Mouse (Mus musculus) ZHBTc4 (cell line): Measurements from ENCODE around the gene Cadm1.

ENCODE experiments used
- DNase-seq: peaks from one replicate; pipeline ENCODE4 v3.0.0-alpha.2; 2011; ENCODE audit warnings: low read depth, low spot score

Cadm1 gene

GRCm38 (mm10) chr9:47861783-47862182 is 331.8 kb downstream of the Cadm1 start:
- peak; percentile 26 for DNase-seq

- DNase-seq = no peak
Measured at GRCm38 (mm10) chr9:47866001-47866400, 336.0 kb downstream of the Cadm1 start.

DNA sequence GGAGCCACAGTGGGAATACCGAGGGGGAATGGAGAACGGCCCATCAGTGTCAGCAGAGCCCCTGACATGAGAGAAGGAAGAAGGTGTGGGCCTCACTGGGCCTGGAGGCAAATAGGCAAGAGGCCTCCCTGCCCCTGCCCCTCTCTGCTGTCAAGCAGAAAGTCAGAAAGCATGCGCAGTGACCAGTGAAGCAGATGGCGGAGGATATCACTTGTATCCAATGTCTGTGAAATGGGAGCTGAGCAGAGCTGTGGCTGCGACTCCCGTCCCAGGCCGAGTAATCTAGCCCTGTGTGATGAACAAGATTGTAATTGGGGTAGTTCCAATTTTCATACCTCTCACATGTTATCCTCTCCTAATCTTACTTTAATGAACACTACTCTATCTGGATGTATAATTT is 337.5 kb downstream of the Cadm1 start:
- DNase-seq = no peak

- DNase-seq = no peak
Measured at GRCm38 (mm10) chr9:47869661-47870060, 339.7 kb downstream of the Cadm1 start.

GRCm38 (mm10) chr9:47876557-47877206 is 346.7 kb downstream of the Cadm1 start:
- no peak for DNase-seq

DNA sequence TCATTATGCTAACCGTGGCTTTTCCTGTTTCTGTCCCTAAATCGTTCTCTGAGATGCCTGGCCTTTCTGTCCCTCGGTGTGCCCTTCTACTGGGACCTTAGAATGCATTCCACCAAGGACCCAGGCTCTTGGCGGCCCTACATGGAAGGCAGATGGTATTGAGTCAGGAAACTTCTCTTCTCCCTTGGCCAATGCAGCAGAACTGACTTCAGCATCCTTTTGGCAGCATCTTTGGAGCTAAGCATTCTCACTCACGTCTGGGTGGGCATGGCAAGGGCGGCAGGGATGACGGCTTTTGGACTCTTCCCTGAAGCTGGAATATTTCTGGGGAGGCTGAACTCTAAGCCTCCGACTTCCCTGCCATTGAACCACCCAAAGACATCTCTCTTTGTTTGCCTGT is 350.2 kb downstream of the Cadm1 start:
- no peak for DNase-seq

DNA sequence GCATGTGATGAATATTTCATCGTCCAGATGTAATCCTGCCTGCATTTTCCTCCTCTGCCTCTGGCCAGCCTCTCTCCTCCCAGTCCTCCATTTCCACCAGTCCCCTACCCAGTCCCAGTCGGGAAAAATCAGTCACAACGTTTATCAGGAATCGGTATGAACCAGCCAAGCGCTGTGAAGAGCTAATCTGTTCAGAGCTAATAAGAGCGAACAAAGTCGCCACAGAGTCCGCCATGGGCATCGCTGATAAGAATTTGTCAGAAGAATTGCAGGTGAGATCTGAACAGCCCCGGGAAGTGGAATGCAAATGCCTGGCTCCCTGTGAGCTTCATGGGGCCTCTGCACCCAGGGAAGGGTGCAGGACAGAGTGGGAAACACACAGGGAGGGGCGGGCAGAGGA is 352.4 kb downstream of the Cadm1 start:
- no peak for DNase-seq

DNA sequence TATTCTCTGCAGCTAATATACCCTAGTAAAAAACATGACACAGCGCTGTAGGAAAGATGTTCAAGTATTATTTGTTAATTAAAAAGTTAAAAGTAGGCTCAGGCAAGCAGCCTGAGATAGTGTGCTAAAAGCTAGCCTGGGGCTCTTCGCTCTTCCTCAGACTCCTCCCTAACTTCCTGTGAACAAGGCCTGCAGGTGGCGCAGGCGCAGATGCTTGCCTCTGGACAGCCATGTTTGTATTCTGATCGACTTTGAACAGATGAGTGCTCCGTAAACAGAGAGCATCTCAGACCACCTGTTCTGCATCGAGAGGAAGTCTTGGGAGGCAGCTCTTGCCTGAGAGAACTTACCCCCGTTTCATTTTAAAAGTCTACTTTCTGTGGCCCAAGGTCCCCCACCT is 361.7 kb downstream of the Cadm1 start:
- peak; percentile 68 for DNase-seq

DNA sequence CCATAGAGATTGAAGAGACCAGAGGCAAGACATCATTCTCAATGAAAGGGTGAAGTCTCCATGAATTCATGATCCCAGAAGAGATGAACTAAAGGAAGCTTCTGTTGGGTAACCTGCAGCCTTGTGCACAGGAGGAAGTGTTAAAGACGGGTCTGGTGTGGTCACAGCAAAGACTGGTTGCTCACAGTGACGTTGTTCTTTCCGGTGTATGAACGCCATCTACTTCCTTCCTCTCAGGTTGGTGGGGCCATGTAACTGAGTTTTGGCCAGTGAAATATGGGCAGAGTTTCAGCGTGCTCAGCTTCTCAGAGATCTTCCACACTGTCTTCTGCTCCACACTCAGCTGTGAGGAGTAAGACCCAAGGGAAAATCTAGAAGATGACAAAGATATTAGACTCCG is 363.0 kb downstream of the Cadm1 start:
- no peak for DNase-seq

- DNase-seq = no peak
Measured at GRCm38 (mm10) chr9:47894096-47894495, 364.1 kb downstream of the Cadm1 start.

DNA sequence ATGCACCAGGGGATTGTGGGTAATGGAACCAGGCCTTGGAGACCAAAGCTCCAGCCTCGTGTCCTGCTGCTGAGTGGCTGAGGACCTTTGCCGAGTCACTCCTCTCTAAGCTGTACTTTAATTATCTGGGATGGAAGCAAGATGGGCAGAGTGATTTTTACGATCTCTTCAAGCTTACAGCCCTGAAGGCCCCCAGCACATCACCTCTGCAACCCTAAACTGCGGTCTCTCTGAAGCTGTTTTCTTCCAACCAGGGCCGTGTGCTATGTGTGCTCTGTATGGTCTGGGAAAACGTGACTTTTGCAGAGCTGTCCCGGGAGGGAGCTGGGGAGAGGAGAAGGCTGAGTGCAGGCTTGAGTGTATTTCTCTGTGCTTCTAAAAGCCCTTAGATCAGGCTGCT is 364.7 kb downstream of the Cadm1 start:
- DNase-seq = no peak

DNA sequence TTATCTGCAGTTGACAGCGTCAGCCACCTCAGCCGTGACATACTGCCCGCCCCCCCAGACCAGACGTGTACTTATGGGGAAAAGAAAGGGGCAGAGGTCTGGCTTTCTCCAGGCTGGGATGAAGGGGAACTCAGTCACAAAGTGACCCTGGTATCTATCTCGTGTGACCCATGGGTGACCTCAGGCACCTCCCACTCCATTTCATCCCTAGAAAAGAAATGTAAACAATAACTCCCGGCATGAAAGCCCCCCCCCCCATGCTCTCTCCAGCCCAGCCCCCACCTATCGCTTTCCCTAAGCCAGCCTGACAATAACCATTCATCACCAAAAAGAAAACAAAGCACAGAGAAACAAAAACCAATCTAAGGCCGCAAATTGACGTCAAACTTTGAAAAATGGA is 365.1 kb downstream of the Cadm1 start:
- DNase-seq = no peak

GRCm38 (mm10) chr9:47900734-47901133 is 370.8 kb downstream of the Cadm1 start:
- no peak for DNase-seq

DNA sequence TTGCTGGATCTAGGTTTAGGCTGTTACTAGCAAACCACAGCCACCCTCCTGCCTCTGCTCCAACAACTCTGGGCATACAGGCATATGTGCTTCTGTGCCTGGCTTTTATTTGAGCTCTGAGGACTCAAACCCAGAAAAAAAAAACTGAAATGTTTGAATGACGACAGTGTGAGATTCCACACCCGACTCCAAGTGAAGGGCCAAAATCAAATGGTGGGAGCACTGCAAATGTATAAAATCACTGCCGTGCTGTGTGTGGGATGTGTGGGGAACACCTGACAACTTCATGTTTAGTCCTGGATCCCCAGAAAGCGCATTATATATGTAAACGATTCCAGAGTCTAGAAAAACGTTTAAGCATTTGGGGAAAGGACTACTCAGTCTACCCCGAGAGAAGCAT is 373.7 kb downstream of the Cadm1 start:
- DNase-seq = no peak

DNA sequence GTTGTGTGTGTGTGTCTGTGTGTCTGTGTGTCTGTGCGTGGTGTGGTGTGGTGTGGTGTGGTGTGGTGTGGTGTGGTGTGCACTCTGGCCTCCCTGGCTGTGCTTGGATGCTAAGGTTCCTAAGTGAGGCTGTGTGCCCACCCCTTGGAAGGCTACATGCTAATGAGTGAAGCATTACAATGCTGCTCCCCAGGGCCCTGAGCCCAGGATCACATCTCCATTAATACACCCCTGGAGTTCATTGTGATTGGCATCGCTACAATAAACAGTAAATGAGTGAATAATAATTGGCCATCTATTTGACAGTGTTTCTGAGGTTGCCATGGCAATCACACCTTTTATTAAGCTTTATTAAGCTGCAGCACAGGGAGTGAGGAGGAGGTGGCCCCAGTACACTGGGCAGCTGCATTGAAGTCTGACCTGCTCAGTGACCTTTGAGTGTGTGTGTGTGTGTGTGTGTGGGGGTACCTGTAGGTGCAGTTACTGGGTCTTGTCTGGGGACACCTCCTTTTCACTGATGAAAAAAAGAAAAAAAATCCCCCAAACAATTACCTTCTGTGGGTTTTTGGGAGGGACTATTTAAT is 374.5 kb downstream of the Cadm1 start:
- DNase-seq = peak; percentile 51

DNA sequence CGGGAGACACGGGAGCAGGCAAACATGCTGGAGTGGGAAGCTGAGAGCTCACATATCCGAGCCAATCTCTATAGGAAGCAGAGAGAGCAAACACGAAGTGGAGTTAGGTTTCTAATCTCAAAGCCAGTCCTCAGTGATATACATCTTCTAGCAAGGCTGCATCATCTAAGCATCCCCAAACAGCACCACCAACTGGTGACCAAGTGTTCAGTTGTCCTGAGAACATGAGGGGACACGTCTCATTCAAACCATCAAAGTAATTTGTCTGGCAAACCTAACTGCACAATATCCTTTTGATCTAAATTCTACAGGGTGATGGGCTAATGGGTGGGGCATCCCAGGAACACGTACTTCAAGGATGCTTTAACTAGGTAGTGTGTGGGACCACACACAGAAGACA is 376.5 kb downstream of the Cadm1 start:
- no peak for DNase-seq
